Mouse (Mus musculus): ENCODE results near the gene Slc41a2. TPM values are rescaled to one million over a fixed set of nuclear protein-coding genes. Genes with fewer than 3 reads are reported as not detected.

The Slc41a2 gene
- 0.90 and 1.4 TPM in 2 replicates for polyA plus RNA-seq (2014; fragmentation: Nextera tagmentation; extraction: Ambion mirVana)

DNA sequence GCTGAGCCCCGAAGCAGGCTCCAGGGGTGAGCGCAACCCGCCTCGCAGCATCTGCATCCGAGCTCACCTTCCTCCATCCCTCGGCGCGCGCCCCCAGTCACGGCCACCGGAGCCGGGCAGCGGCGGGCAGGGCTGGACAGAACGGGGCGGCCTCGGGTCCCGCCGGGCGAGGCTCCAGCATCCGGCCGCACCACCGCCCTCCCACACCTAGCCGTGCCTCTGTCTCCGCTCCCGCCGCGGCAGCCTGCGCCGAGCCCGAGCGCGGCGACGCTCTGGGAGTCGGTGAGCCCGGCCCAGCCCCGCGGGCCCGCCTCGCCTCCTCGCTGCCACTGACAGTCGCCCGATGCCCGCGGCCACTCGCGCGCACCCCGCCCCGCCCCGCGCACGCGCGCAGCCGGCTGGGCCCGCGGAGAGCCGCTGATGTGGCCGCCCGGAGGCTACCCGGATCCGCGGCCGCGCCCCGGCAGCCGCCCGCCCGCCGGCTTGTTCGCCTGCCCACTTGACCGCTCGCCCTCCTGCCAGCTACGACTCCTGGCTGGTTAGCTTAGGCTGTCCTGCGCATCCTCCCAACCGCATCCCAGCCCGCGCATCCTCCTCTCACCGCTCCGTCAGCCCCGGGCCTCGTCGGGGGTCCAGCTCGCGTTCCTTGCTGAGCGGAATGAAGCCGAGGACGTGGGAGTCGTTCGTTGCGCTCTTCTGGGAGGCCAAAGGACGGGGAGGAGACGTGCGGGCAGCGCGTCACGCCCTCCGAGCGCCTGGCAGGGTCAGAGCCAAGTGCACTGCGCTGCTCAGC is at the start of gene Slc41a2:
Gene Slc41a2 (minus strand): TSS at position 724 of the 793 bp plus-strand sequence.
- peak; percentile 88 for ATAC-seq (ENCODE audit: low FRiP score)
- Histone ChIP-seq H3K4me1 (replicated peaks; ENCODE audit: control insufficient read depth, insufficient read depth, low read length) (no peaks in the 10 kb centered on the region), H3K4me2 (replicated peaks; ENCODE audit: low read depth, low read length) (peak within 1 kb of the TSS; percentile 97), H3K4me3 (ENCODE audit: low read depth, low read length) (peak within 1 kb of the TSS; percentile 54), H3K27me3 (ENCODE audit: control insufficient read depth, insufficient read depth, low read length) (peaks cover 23% of the 10 kb centered on the region), H3K9ac (ENCODE audit: low read depth, low read length) (peak within 1 kb of the TSS; percentile 73), H3K27ac (ENCODE audit: low read depth, low read length) (peak within 1 kb of the TSS; percentile 37; the same call in 1 of the 2 replicates), H3K9me3 (ENCODE audit: control insufficient read depth, low read length) (no peaks in the 10 kb centered on the region), H3K36me3 (ENCODE audit: control insufficient read depth, insufficient read depth, low read length) (no peaks in the 10 kb centered on the region)
- peak; percentile 74 for DNase-seq (ENCODE audit: low spot score)
- under 1% methylated on average over 77 of the region's 102 CpGs for WGBS

DNA sequence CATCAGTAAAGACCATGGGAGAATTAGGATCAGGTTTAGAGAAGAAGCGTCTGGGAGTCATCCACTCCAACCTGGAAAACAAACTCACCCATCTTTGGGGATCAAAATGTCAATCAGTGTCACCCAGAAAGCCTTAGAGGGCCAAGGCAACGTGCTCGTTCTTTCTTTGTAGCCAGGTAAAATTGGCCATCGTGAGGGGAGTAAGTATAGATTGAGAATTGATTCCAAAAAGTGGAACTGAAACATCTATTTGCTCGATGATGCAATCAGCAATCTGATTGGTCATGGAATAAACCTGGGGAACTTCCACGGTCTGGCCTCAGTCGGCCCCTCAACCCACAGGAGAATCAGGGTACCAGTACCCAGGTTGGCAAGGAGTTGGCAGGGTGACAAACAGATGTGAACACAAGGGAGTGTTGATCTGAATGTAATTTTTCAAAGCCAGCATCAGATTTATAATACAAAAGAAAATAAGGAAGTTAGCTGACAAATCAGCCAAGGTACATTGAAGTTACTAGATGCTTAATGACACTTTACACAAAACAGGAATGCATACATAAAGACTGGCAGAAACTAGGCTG is 47.7 kb upstream of the Slc41a2 start:
- DNase-seq (ENCODE audit: low spot score) (no peak), ATAC-seq (ENCODE audit: low FRiP score) (no peak)

DNA sequence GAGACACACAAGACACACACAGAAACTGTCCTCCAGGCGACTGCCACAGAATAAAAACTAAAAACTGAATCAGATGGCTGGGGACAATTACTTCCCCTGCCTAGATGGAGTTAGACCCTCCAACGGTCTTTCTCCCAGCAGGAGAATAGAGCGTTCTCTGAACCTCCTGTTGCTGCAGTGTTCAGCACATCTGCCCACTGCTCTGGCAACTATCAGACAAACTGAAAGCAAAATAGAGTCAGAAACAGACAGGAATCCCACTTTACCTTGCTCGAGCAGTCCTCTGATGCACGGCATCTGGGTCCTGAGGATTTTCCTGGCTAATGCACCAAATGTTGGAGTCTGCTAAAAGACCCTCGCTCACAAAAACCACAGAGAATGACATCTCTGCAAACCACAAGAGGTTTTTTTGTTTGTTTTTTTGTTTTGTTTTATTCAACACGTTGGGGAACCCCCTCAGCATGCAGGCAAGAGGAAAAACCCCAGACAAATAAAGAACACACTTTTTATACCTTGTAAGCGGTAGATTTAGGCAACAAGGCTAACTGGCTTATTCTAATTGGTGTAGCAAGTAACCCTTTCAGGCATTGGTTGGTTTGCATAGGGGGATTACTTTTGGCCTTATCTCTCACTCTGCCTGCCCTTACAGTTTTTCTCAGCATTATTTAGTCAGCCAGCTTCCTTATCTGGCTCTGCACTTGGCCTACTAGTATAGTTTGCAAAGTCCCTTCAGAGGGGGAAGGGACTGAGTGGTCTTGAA is 47.0 kb upstream of the Slc41a2 start:
- no peak for DNase-seq (ENCODE audit: low spot score)
- 95% methylated on average over 8 of the region's 8 CpGs for WGBS

More for the DNA sequence above, 47.7 kb upstream of the Slc41a2 start:
- Histone ChIP-seq H3K36me3 (ENCODE audit: control insufficient read depth, insufficient read depth, low read length) (0 out of 2 replicates have a peak, but pooled peaks cover 4% of the 10 kb centered on the region), H3K4me3 (ENCODE audit: low read depth, low read length) (no peak overlapping the region), H3K9me3 (ENCODE audit: control insufficient read depth, low read length) (no peaks in the 10 kb centered on the region), H3K4me2 (replicated peaks; ENCODE audit: low read depth, low read length) (no peak overlapping the region), H3K4me1 (replicated peaks; ENCODE audit: control insufficient read depth, insufficient read depth, low read length) (no peaks in the 10 kb centered on the region), H3K27ac (ENCODE audit: low read depth, low read length) (no peak overlapping the region), H3K9ac (ENCODE audit: low read depth, low read length) (no peak overlapping the region), H3K27me3 (ENCODE audit: control insufficient read depth, insufficient read depth, low read length) (no peaks in the 10 kb centered on the region)
- WGBS, result 92% methylated on average over 7 of the region's 7 CpGs

DNA sequence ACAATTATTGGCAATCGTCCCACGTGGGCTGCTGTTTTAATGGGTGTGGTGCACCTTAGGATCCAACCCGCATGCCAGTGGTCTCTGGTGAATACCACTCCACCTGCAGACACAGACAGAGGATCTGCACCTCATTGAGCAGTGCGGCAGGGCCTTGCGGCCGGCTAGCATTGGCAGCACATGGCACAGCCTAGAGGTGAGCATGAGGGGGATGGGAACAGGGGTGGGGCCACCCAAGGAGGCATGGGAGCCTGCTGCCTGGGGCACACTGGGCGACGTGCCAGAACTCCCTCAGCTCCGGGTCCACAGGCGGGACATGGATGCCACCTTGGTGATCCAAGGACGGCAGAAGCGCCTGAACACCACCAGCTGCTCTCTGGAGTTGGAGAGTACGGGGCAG is 46.2 kb upstream of the Slc41a2 start:
- no peak for DNase-seq (ENCODE audit: low spot score)
- H3K4me2 ChIP-seq (replicated peaks; ENCODE audit: low read depth, low read length), result no peak overlapping the region
- no peak overlapping the region for H3K9ac ChIP-seq (ENCODE audit: low read depth, low read length)
- 0 out of 2 replicates have a peak, but pooled peaks cover 4% of the 10 kb centered on the region for H3K36me3 ChIP-seq (ENCODE audit: control insufficient read depth, insufficient read depth, low read length)
- H3K27ac ChIP-seq (ENCODE audit: low read depth, low read length), result no peak overlapping the region
- no peaks in the 10 kb centered on the region for H3K9me3 ChIP-seq (ENCODE audit: control insufficient read depth, low read length)
- H3K4me3 ChIP-seq (ENCODE audit: low read depth, low read length), result no peak overlapping the region
- no peaks in the 10 kb centered on the region for H3K27me3 ChIP-seq (ENCODE audit: control insufficient read depth, insufficient read depth, low read length)
- no peaks in the 10 kb centered on the region for H3K4me1 ChIP-seq (replicated peaks; ENCODE audit: control insufficient read depth, insufficient read depth, low read length)
- no peak for ATAC-seq (ENCODE audit: low FRiP score)
- 96% methylated on average over 13 of the region's 13 CpGs for WGBS

More for the DNA sequence above, 47.0 kb upstream of the Slc41a2 start:
- H3K9ac ChIP-seq (ENCODE audit: low read depth, low read length), result no peak overlapping the region
- no peak overlapping the region for H3K27ac ChIP-seq (ENCODE audit: low read depth, low read length)
- no peak overlapping the region for H3K4me3 ChIP-seq (ENCODE audit: low read depth, low read length)
- H3K4me2 ChIP-seq (replicated peaks; ENCODE audit: low read depth, low read length), result no peak overlapping the region
- H3K4me1 ChIP-seq (replicated peaks; ENCODE audit: control insufficient read depth, insufficient read depth, low read length), result no peaks in the 10 kb centered on the region
- H3K9me3 ChIP-seq (ENCODE audit: control insufficient read depth, low read length), result no peaks in the 10 kb centered on the region
- H3K36me3 ChIP-seq (ENCODE audit: control insufficient read depth, insufficient read depth, low read length), result 0 out of 2 replicates have a peak, but pooled peaks cover 4% of the 10 kb centered on the region
- no peak for ATAC-seq (ENCODE audit: low FRiP score)
- H3K27me3 ChIP-seq (ENCODE audit: control insufficient read depth, insufficient read depth, low read length), result no peaks in the 10 kb centered on the region

DNA sequence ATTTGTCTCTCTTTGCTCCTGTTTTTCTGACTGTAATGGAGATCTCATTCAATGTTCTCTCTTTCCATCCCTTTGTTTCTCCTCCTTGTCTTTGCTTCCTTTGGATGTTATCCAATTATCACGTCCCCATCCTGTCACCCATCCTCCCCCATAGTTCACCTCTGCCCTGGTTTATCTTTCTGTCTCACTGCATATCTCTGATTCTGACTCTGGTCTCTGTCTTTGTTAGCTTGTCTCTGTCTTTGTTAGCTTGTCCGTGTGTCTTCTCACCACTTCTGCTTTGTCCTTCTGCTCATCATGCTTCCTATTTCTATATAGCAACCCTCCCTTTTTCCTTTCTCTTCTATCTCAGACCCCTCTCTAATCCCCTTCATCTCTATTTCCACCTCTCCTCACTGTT is 45.3 kb upstream of the Slc41a2 start:
- Histone ChIP-seq H3K4me1 (replicated peaks; ENCODE audit: control insufficient read depth, insufficient read depth, low read length) (no peaks in the 10 kb centered on the region), H3K27me3 (ENCODE audit: control insufficient read depth, insufficient read depth, low read length) (no peaks in the 10 kb centered on the region), H3K4me3 (ENCODE audit: low read depth, low read length) (no peak overlapping the region), H3K9ac (ENCODE audit: low read depth, low read length) (no peak overlapping the region), H3K27ac (ENCODE audit: low read depth, low read length) (no peak overlapping the region), H3K36me3 (ENCODE audit: control insufficient read depth, insufficient read depth, low read length) (peaks cover 4% of the 10 kb centered on the region; the same call in 1 of the 2 replicates), H3K4me2 (replicated peaks; ENCODE audit: low read depth, low read length) (no peak overlapping the region), H3K9me3 (ENCODE audit: control insufficient read depth, low read length) (no peaks in the 10 kb centered on the region)
- ATAC-seq (ENCODE audit: low FRiP score) (no peak), DNase-seq (ENCODE audit: low spot score) (no peak)
- WGBS, result 85% methylated on average over 2 of the region's 2 CpGs

DNA sequence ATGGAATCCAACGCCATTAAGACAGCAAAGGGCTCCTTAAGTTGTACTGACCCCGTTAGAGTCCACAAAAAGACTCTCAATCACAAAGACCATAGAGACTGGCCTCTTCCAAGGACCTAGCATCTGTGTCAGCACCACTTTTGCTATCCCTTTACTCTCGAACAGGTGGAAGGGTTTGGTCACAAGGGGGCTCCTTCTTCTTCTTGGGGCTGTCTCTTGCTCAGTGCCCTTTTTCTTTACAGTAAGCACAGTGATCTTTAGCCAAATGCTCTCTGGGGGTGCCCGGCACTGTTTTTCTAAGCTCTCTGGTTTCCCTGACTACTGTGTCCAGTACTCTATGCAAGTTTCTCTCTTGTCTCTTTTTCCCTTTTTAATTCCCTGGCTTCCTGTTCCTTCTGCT is 44.8 kb upstream of the Slc41a2 start:
- H3K4me1 ChIP-seq (replicated peaks; ENCODE audit: control insufficient read depth, insufficient read depth, low read length), result no peaks in the 10 kb centered on the region
- H3K9ac ChIP-seq (ENCODE audit: low read depth, low read length), result no peak overlapping the region
- no peak overlapping the region for H3K4me3 ChIP-seq (ENCODE audit: low read depth, low read length)
- peaks cover 4% of the 10 kb centered on the region; the same call in 1 of the 2 replicates for H3K36me3 ChIP-seq (ENCODE audit: control insufficient read depth, insufficient read depth, low read length)
- no peak overlapping the region for H3K27ac ChIP-seq (ENCODE audit: low read depth, low read length)
- no peaks in the 10 kb centered on the region for H3K9me3 ChIP-seq (ENCODE audit: control insufficient read depth, low read length)
- 87% methylated on average over 4 of the region's 4 CpGs for WGBS
- H3K27me3 ChIP-seq (ENCODE audit: control insufficient read depth, insufficient read depth, low read length), result no peaks in the 10 kb centered on the region
- DNase-seq (ENCODE audit: low spot score) (no peak), ATAC-seq (ENCODE audit: low FRiP score) (no peak)
- no peak overlapping the region for H3K4me2 ChIP-seq (replicated peaks; ENCODE audit: low read depth, low read length)

DNA sequence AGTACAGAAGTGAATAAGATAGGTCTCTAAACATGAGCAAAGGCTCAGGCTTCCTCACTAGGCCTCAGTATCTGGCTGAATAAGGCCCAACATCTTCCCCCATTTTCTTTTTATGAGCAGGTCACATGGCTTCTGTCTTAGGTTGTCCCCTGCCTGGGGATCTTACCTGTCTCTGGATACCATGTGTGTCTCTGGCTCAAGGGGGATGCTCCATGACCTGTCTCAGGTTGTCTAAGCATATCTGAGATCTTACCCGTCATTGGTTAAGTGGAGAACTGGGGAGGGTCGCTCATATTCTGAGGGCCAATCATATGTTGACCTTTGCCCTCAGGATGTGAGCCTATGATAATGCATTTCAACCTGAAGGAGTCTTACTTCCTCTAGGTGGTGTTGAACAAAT is 42.8 kb upstream of the Slc41a2 start:
- H3K27me3 ChIP-seq (ENCODE audit: control insufficient read depth, insufficient read depth, low read length), result no peaks in the 10 kb centered on the region
- H3K9ac ChIP-seq (ENCODE audit: low read depth, low read length), result no peak overlapping the region
- 95% methylated on average over 2 of the region's 2 CpGs for WGBS
- no peak overlapping the region for H3K4me3 ChIP-seq (ENCODE audit: low read depth, low read length)
- H3K36me3 ChIP-seq (ENCODE audit: control insufficient read depth, insufficient read depth, low read length), result peaks cover 4% of the 10 kb centered on the region; the same call in 1 of the 2 replicates
- H3K4me1 ChIP-seq (replicated peaks; ENCODE audit: control insufficient read depth, insufficient read depth, low read length), result no peaks in the 10 kb centered on the region
- ATAC-seq (ENCODE audit: low FRiP score) (no peak), DNase-seq (ENCODE audit: low spot score) (no peak)
- H3K4me2 ChIP-seq (replicated peaks; ENCODE audit: low read depth, low read length), result no peak overlapping the region
- no peaks in the 10 kb centered on the region for H3K9me3 ChIP-seq (ENCODE audit: control insufficient read depth, low read length)
- no peak overlapping the region for H3K27ac ChIP-seq (ENCODE audit: low read depth, low read length)

DNA sequence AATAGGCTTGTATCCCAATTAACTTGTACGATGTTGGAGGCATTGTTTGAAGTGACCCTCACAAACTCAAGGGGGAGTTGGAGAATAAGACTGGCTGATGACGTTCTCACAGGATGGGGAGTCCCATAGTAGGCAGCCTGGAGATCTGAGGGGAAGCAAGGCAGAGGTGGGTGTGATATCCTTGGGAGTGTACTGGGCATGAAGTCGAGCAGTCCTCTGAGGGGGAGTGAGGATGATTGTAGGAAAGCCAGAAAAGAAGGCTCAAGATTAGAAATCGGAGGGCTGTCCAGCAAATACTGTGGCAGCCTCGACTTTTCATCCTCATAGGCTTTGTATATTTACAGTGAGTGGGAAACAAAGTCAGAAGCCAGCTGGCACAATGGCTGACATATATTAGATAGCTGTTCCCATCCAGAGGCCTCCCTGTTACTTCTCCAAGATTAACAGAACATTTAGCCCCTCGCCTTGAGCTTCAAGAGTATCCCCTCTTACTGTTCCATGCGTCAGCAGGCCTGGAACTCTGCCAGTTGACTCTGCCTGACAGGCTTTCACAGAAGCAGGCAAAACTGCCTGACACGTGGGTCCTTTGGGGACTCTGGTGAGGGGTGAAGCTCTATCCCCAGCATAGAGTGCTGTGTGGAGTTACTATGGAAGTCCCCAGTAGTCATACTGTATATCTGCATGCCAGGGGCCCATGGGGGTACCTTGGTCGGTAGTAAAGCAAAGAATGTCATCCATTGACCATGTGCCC is 40.6 kb upstream of the Slc41a2 start:
- H3K27me3 ChIP-seq (ENCODE audit: control insufficient read depth, insufficient read depth, low read length), result no peaks in the 10 kb centered on the region
- no peaks in the 10 kb centered on the region for H3K9me3 ChIP-seq (ENCODE audit: control insufficient read depth, low read length)
- no peak overlapping the region for H3K4me2 ChIP-seq (replicated peaks; ENCODE audit: low read depth, low read length)
- no peaks in the 10 kb centered on the region for H3K4me1 ChIP-seq (replicated peaks; ENCODE audit: control insufficient read depth, insufficient read depth, low read length)
- H3K4me3 ChIP-seq (ENCODE audit: low read depth, low read length), result no peak overlapping the region
- H3K9ac ChIP-seq (ENCODE audit: low read depth, low read length), result no peak overlapping the region
- DNase-seq (ENCODE audit: low spot score), result no peak
- WGBS, result 95% methylated on average over 9 of the region's 9 CpGs
- ATAC-seq (ENCODE audit: low FRiP score), result no peak
- H3K36me3 ChIP-seq (ENCODE audit: control insufficient read depth, insufficient read depth, low read length), result peaks cover 3% of the 10 kb centered on the region; the same call in 1 of the 2 replicates
- H3K27ac ChIP-seq (ENCODE audit: low read depth, low read length), result no peak overlapping the region
